ENCODE assay signal across 7 mouse cellular contexts in the genomic region with DNA sequence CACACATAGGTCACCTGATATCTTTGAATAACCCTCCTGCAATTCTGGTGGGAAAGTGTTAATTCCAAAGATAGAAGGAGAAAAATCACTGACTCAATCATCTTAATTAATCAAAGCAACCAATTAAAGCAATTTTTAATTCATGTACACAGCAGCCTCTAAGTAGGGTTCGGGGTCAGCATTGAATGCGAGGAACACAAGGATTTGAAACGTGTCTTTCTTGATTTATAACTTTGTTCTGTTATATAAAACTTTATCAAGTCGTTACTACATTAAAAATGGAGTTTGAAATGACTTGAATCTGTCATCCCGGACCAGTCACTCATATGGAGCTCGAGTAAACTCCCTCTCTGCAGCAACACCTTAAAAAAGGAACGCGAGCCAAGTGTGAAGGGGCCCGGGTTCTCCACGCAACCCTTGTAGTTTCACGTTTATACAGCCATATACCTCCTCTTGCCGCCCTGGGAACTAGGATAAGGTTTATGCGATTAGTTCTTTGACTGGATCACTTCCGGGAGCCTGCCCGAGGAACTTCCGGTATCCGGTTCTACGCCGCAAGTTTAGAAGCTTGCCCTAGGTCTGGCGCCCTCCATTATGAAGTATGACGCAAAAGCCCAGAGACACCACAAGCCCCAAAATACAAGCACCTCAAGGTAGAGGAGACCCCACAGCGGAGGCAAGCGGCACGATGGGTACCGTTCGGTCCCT. TPM values are rescaled to one million over a fixed set of nuclear protein-coding genes. Genes with fewer than 3 reads are reported as not detected.
DNase-seq lines count a peak whose midpoint lies in the region; ATAC-seq lines count a peak whose summit lies in the region.

No protein-coding gene starts in this region.

- peak; percentile 55 for ATAC-seq in common myeloid progenitor, adult 5-6 weeks (replicated peaks; ENCODE audit: low read depth, poor library complexity, severe bottlenecking)
- peak; percentile 47 for ATAC-seq in granulocyte monocyte progenitor cell, adult 5-6 weeks (replicated peaks; ENCODE audit: poor library complexity, severe bottlenecking)
- peak; percentile 91 for ATAC-seq in kidney, embryonic 16.5 days (ENCODE audit: low FRiP score, low TSS enrichment)
- ATAC-seq in liver, embryonic 16.5 days (ENCODE audit: low read depth) = peak; percentile 80
- peak; percentile 90 for ATAC-seq in neural tube, embryonic 14.5 days (ENCODE audit: low read depth)

- peak; percentile 94 for DNase-seq in thymus, postnatal 0 days (ENCODE audit: low spot score)
- DNase-seq in thymus, postnatal 25 days = no peak

- H3K4me2 ChIP-seq in kidney, embryonic 16.5 days (replicated peaks; ENCODE audit: low read depth, low read length) = peak overlapping the region; percentile 78
- peak overlapping the region; percentile 80 for H3K4me2 ChIP-seq in liver, embryonic 16.5 days (ENCODE audit: low read depth, low read length)
- H3K4me2 ChIP-seq in neural tube, embryonic 14.5 days (ENCODE audit: low read depth, low read length) = peak overlapping the region; percentile 79

- H3K9ac ChIP-seq in kidney, embryonic 16.5 days (replicated peaks; ENCODE audit: low read length) = peak overlapping the region; percentile 86
- H3K9ac ChIP-seq in liver, embryonic 16.5 days (ENCODE audit: low read depth, low read length) = peak overlapping the region; percentile 82
- peak overlapping the region; percentile 62 for H3K9ac ChIP-seq in neural tube, embryonic 14.5 days (replicated peaks; ENCODE audit: low read depth, low read length)

- peak overlapping the region; percentile 100 for H3K27ac ChIP-seq in kidney, embryonic 16.5 days (ENCODE audit: low read length)
- H3K27ac ChIP-seq in liver, embryonic 16.5 days (ENCODE audit: low read length) = peak overlapping the region; percentile 100
- H3K27ac ChIP-seq in neural tube, embryonic 14.5 days (ENCODE audit: low read depth, low read length) = peak overlapping the region; percentile 98

- 11% methylated on average over 26 of the region's 26 CpGs for WGBS in kidney, embryonic 16.5 days
- 5% methylated on average over 26 of the region's 26 CpGs for WGBS in liver, embryonic 16.5 days (ENCODE audit: insufficient replicate concordance)
- 12% methylated on average over 26 of the region's 26 CpGs for WGBS in neural tube, embryonic 14.5 days

- H3K36me3 ChIP-seq in kidney, embryonic 16.5 days (ENCODE audit: insufficient read depth, low read length) = no peaks in the 10 kb centered on the region
- no peaks in the 10 kb centered on the region for H3K36me3 ChIP-seq in liver, embryonic 16.5 days (ENCODE audit: control insufficient read depth, insufficient read depth)
- H3K36me3 ChIP-seq in neural tube, embryonic 14.5 days (ENCODE audit: control insufficient read depth, insufficient read depth, low read length) = no peaks in the 10 kb centered on the region

- H3K27me3 ChIP-seq in kidney, embryonic 16.5 days (ENCODE audit: insufficient read depth, low read length) = no peaks in the 10 kb centered on the region
- no peaks in the 10 kb centered on the region for H3K27me3 ChIP-seq in liver, embryonic 16.5 days (ENCODE audit: control insufficient read depth, insufficient read depth, low read depth, low read length)
- no peaks in the 10 kb centered on the region for H3K27me3 ChIP-seq in neural tube, embryonic 14.5 days (ENCODE audit: control insufficient read depth, insufficient read depth, low read length)

- H3K4me1 ChIP-seq in kidney, embryonic 16.5 days (ENCODE audit: insufficient read depth, low read length) = peaks cover 6% of the 10 kb centered on the region; the same call in 1 of the 2 replicates
- peaks cover 22% of the 10 kb centered on the region for H3K4me1 ChIP-seq in liver, embryonic 16.5 days (ENCODE audit: control insufficient read depth, low read depth, low read length)
- H3K4me1 ChIP-seq in neural tube, embryonic 14.5 days (ENCODE audit: control insufficient read depth, insufficient read depth, low read length) = peaks cover 9% of the 10 kb centered on the region; the same call in 1 of the 2 replicates

- H3K9me3 ChIP-seq in kidney, embryonic 16.5 days (ENCODE audit: low read length) = no peaks in the 10 kb centered on the region
- no peaks in the 10 kb centered on the region for H3K9me3 ChIP-seq in liver, embryonic 16.5 days (replicated peaks; ENCODE audit: control insufficient read depth, low read length)
- no peaks in the 10 kb centered on the region for H3K9me3 ChIP-seq in neural tube, embryonic 14.5 days (ENCODE audit: control insufficient read depth, low read length)

- H3K4me3 ChIP-seq in kidney, embryonic 16.5 days (ENCODE audit: low read length) = peak overlapping the region; percentile 58
- peak overlapping the region; percentile 68 for H3K4me3 ChIP-seq in liver, embryonic 16.5 days (ENCODE audit: low read depth, low read length)
- peak overlapping the region; percentile 52 for H3K4me3 ChIP-seq in neural tube, embryonic 14.5 days (ENCODE audit: low read depth, low read length)

RNA-seq across cellular contexts. Expression of gene Zfp239, which starts 17.0 kb away (rescaled TPM):
- polyA plus RNA-seq in thymus, postnatal 0 days (2015; fragmentation: Nextera tagmentation; extraction: Ambion mirVana) = 6.3 and 7.0 TPM in 2 replicates
- 4.3 and 8.9 TPM in 2 replicates for total RNA-seq in common myeloid progenitor, adult 5-6 weeks (2017)
- total RNA-seq in granulocyte monocyte progenitor cell, adult 5-6 weeks (2014; fragmentation: Nextera tagmentation) = 5.5 and 9.7 TPM in 2 replicates
- 5.6 and 11.0 TPM in 2 replicates for total RNA-seq in granulocyte monocyte progenitor cell, adult 5-6 weeks (2017)
- polyA plus RNA-seq in kidney, embryonic 16.5 days (2015; fragmentation: Nextera tagmentation; extraction: Ambion mirVana) = 11.5 and 12.6 TPM in 2 replicates
- polyA plus RNA-seq in liver, embryonic 16.5 days (2015; fragmentation: Nextera tagmentation; extraction: Ambion mirVana) = 1.7 and 2.3 TPM in 2 replicates
- 13.3 and 14.9 TPM in 2 replicates for polyA plus RNA-seq in neural tube, embryonic 14.5 days (2014; fragmentation: Nextera tagmentation; extraction: Ambion mirVana)

RNA-seq across cellular contexts. Expression of gene Hnrnpf, which starts 21.3 kb away (rescaled TPM):
- 1,040 and 1,096 TPM in 2 replicates for polyA plus RNA-seq in thymus, postnatal 0 days (2015; fragmentation: Nextera tagmentation; extraction: Ambion mirVana)
- 1,320 and 1,371 TPM in 2 replicates for total RNA-seq in common myeloid progenitor, adult 5-6 weeks (2017)
- total RNA-seq in granulocyte monocyte progenitor cell, adult 5-6 weeks (2014; fragmentation: Nextera tagmentation) = 691 and 695 TPM in 2 replicates
- 1,315 and 1,367 TPM in 2 replicates for total RNA-seq in granulocyte monocyte progenitor cell, adult 5-6 weeks (2017)
- polyA plus RNA-seq in kidney, embryonic 16.5 days (2015; fragmentation: Nextera tagmentation; extraction: Ambion mirVana) = 793 and 842 TPM in 2 replicates
- polyA plus RNA-seq in liver, embryonic 16.5 days (2015; fragmentation: Nextera tagmentation; extraction: Ambion mirVana) = 420 and 472 TPM in 2 replicates
- polyA plus RNA-seq in neural tube, embryonic 14.5 days (2014; fragmentation: Nextera tagmentation; extraction: Ambion mirVana) = 187 and 245 TPM in 2 replicates

RNA-seq across cellular contexts. Expression of gene Zfp637, which starts 37.9 kb away (rescaled TPM):
- 74.3 and 80.9 TPM in 2 replicates for polyA plus RNA-seq in thymus, postnatal 0 days (2015; fragmentation: Nextera tagmentation; extraction: Ambion mirVana)
- total RNA-seq in common myeloid progenitor, adult 5-6 weeks (2017) = 22.8 and 30.0 TPM in 2 replicates
- total RNA-seq in granulocyte monocyte progenitor cell, adult 5-6 weeks (2014; fragmentation: Nextera tagmentation) = 24.8 and 34.6 TPM in 2 replicates
- 21.2 and 25.3 TPM in 2 replicates for total RNA-seq in granulocyte monocyte progenitor cell, adult 5-6 weeks (2017)
- polyA plus RNA-seq in kidney, embryonic 16.5 days (2015; fragmentation: Nextera tagmentation; extraction: Ambion mirVana) = 105 and 108 TPM in 2 replicates
- 28.9 and 30.6 TPM in 2 replicates for polyA plus RNA-seq in liver, embryonic 16.5 days (2015; fragmentation: Nextera tagmentation; extraction: Ambion mirVana)
- polyA plus RNA-seq in neural tube, embryonic 14.5 days (2014; fragmentation: Nextera tagmentation; extraction: Ambion mirVana) = 147 and 150 TPM in 2 replicates

RNA-seq across cellular contexts. Expression of gene Fxyd4, which starts 58.6 kb away (rescaled TPM):
- 2.3 TPM in 2 replicates for polyA plus RNA-seq in thymus, postnatal 0 days (2015; fragmentation: Nextera tagmentation; extraction: Ambion mirVana)
- total RNA-seq in common myeloid progenitor, adult 5-6 weeks (2017) = not detected in 2 replicates
- not detected in 2 replicates for total RNA-seq in granulocyte monocyte progenitor cell, adult 5-6 weeks (2014; fragmentation: Nextera tagmentation)
- total RNA-seq in granulocyte monocyte progenitor cell, adult 5-6 weeks (2017) = not detected in 2 replicates
- polyA plus RNA-seq in kidney, embryonic 16.5 days (2015; fragmentation: Nextera tagmentation; extraction: Ambion mirVana) = 98.1 and 98.5 TPM in 2 replicates
- 0.30 TPM in 1 of 2 replicates, not detected in the other for polyA plus RNA-seq in liver, embryonic 16.5 days (2015; fragmentation: Nextera tagmentation; extraction: Ambion mirVana)
- 1.8 and 4.0 TPM in 2 replicates for polyA plus RNA-seq in neural tube, embryonic 14.5 days (2014; fragmentation: Nextera tagmentation; extraction: Ambion mirVana)
